Mouse (Mus musculus) lung, postnatal 0 days (tissue): Measurements from ENCODE around the gene Nprl2.

Source experiments
- CTCF ChIP-seq: IDR thresholded peaks from 2 replicates; pipeline ENCODE4 v1.5.1; 2016; ENCODE audit warnings: antibody characterized with exemption, mild to moderate bottlenecking
- EP300 ChIP-seq: IDR thresholded peaks from 2 replicates; pipeline ENCODE4 v1.6.1; 2016; ENCODE audit warnings: antibody characterized with exemption, mild to moderate bottlenecking, control low read depth

GRCm38 (mm10) chr9:107569270-107569669, 27.2 kb downstream of the Nprl2 start:
- TF ChIP-seq CTCF (no peak), EP300 (no peak)
